In the genomic region with DNA sequence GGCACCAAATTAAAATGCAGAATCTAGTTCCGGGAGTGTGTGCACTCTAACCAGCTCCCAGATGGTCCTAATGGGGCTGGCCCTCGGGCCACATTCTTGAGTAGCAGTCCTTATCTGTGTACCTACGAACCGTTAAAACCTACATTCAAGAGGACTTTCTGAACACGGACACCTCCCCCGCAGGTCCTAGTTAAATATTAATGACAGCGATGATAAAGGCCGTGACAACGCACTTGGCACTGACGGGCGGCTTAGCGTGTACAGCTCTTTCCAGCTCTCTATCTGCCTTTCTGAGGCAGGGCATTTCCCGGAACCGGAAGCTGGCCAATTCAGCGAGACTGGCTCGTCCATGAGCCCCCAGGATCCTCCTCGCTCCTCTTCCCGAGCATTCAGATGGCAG, we compare ENCODE assay signal across 8 mouse cellular contexts. TPM values are rescaled to one million over a fixed set of nuclear protein-coding genes. Genes with fewer than 3 reads are reported as not detected.
DNase-seq lines count a peak whose midpoint lies in the region; ATAC-seq lines count a peak whose summit lies in the region.

No protein-coding gene starts in this region.

- ATAC-seq in hindbrain, embryonic 15.5 days (ENCODE audit: low FRiP score, low read depth) = no peak
- ATAC-seq in hindbrain, embryonic 14.5 days (ENCODE audit: low FRiP score) = no peak
- peak; percentile 53 for ATAC-seq in liver, embryonic 11.5 days (replicated peaks; ENCODE audit: low FRiP score)

- H3K9ac ChIP-seq in hindbrain, embryonic 15.5 days = no peak overlapping the region
- no peak overlapping the region for H3K9ac ChIP-seq in hindbrain, embryonic 14.5 days
- 0 out of 2 replicates have a peak overlapping the region, but pooled peaks have one; percentile 26 for H3K9ac ChIP-seq in liver, embryonic 11.5 days (ENCODE audit: low read depth, low read length)

- peak overlapping the region; percentile 21 for H3K4me2 ChIP-seq in hindbrain, embryonic 15.5 days
- H3K4me2 ChIP-seq in hindbrain, embryonic 14.5 days (replicated peaks) = no peak overlapping the region; the same call in 1 of the 2 replicates
- peak overlapping the region; percentile 49 for H3K4me2 ChIP-seq in liver, embryonic 11.5 days

- H3K4me1 ChIP-seq in hindbrain, embryonic 15.5 days (replicated peaks) = no peaks in the 10 kb centered on the region
- H3K4me1 ChIP-seq in hindbrain, embryonic 14.5 days (replicated peaks; ENCODE audit: control insufficient read depth, insufficient read depth, low read length) = 0 out of 2 replicates have a peak, but pooled peaks cover 4% of the 10 kb centered on the region
- H3K4me1 ChIP-seq in liver, embryonic 11.5 days (replicated peaks; ENCODE audit: control insufficient read depth, insufficient read depth, low read length) = no peaks in the 10 kb centered on the region

- no peak for DNase-seq in hindbrain, embryonic 14.5 days (ENCODE audit: low spot score)
- DNase-seq in heart, postnatal 10 days = peak; percentile 52 to 73
- peak; percentile 39 for DNase-seq in liver, embryonic 11.5 days (ENCODE audit: low spot score)
- DNase-seq in ovary, postnatal 14 days (ENCODE audit: low spot score) = peak; percentile 15
- no peak for DNase-seq in left cerebral cortex, postnatal 25 days (ENCODE audit: low spot score in 2 of 2)
- DNase-seq in thymus, postnatal 14 days = no peak
- DNase-seq in right cerebral cortex, postnatal 36 days (ENCODE audit: low spot score in 2 of 2) = no peak

- no peaks in the 10 kb centered on the region for H3K27me3 ChIP-seq in hindbrain, embryonic 15.5 days
- H3K27me3 ChIP-seq in hindbrain, embryonic 14.5 days (ENCODE audit: control insufficient read depth, insufficient read depth, low read length) = no peaks in the 10 kb centered on the region
- peaks cover 3% of the 10 kb centered on the region; the same call in 1 of the 2 replicates for H3K27me3 ChIP-seq in liver, embryonic 11.5 days (replicated peaks; ENCODE audit: control insufficient read depth, insufficient read depth, low read length)

- intact Hi-C loops in heart, postnatal 10 days (cut with DNase I) = no loop called here
- intact Hi-C loops in left cerebral cortex, postnatal 25 days (cut with DNase I) = no loop called here

- 52% methylated on average over 18 of the region's 18 CpGs for WGBS in hindbrain, embryonic 15.5 days
- WGBS in hindbrain, embryonic 14.5 days = 58% methylated on average over 18 of the region's 18 CpGs
- 31% methylated on average over 18 of the region's 18 CpGs for WGBS in liver, embryonic 11.5 days

- no peaks in the 10 kb centered on the region for H3K9me3 ChIP-seq in hindbrain, embryonic 15.5 days
- no peaks in the 10 kb centered on the region for H3K9me3 ChIP-seq in hindbrain, embryonic 14.5 days (ENCODE audit: control insufficient read depth, low read length)
- no peaks in the 10 kb centered on the region for H3K9me3 ChIP-seq in liver, embryonic 11.5 days (ENCODE audit: control insufficient read depth, low read length)

- H3K36me3 ChIP-seq in hindbrain, embryonic 15.5 days = no peaks in the 10 kb centered on the region
- no peaks in the 10 kb centered on the region for H3K36me3 ChIP-seq in hindbrain, embryonic 14.5 days (replicated peaks; ENCODE audit: control insufficient read depth, insufficient read depth)
- no peaks in the 10 kb centered on the region for H3K36me3 ChIP-seq in liver, embryonic 11.5 days (ENCODE audit: control insufficient read depth, insufficient read depth, low read length)

- no peak overlapping the region for H3K27ac ChIP-seq in hindbrain, embryonic 15.5 days (replicated peaks)
- H3K27ac ChIP-seq in hindbrain, embryonic 14.5 days = no peak overlapping the region
- no peak overlapping the region for H3K27ac ChIP-seq in liver, embryonic 11.5 days (ENCODE audit: low read depth, low read length)

- no peak overlapping the region for H3K4me3 ChIP-seq in hindbrain, embryonic 15.5 days
- H3K4me3 ChIP-seq in hindbrain, embryonic 14.5 days (replicated peaks; ENCODE audit: low read length) = no peak overlapping the region
- no peak overlapping the region for H3K4me3 ChIP-seq in liver, embryonic 11.5 days (ENCODE audit: low read depth, low read length)

RNA-seq across cellular contexts. Expression of a gene that starts 29.9 kb away (rescaled TPM):
- 20.6 and 23.8 TPM in 2 replicates for polyA plus RNA-seq in hindbrain, embryonic 15.5 days (2015; fragmentation: Nextera tagmentation; extraction: Ambion mirVana)
- polyA plus RNA-seq in hindbrain, embryonic 14.5 days (2014; fragmentation: Nextera tagmentation; extraction: Ambion mirVana) = 22.3 and 30.2 TPM in 2 replicates
- 10 to 100 TPM; 27.3 to 27.7 TPM for total RNA-seq in heart, postnatal 10 days (2021)
- polyA plus RNA-seq in liver, embryonic 11.5 days (2014; fragmentation: Nextera tagmentation; extraction: Ambion mirVana) = 2.9 and 4.3 TPM in 2 replicates
- 10 to 100 TPM; 27.4 to 31.8 TPM for total RNA-seq in left cerebral cortex, postnatal 25 days (2021)

Comparison
In these comparisons a context has a peak if more than half of its experiments do, and no peak if none do; other contexts are left out.
1. DNase-seq: peak in heart, postnatal 10 days (2 of 2), liver, embryonic 11.5 days (single experiment) and ovary, postnatal 14 days (single experiment); none in hindbrain, embryonic 14.5 days (single experiment), left cerebral cortex, postnatal 25 days (0 of 2), thymus, postnatal 14 days (single experiment) and right cerebral cortex, postnatal 36 days (0 of 2).